Mouse (Mus musculus): ENCODE results near the gene Aak1.
"Not testable (repeated sequence)": the region's sequence is repeated elsewhere in the genome, so short reads cannot be mapped to it uniquely, and the experiment has no call there.

The Aak1 gene

GRCm38 (mm10) chr6:87008887-87009286 is 159.6 kb downstream of the Aak1 start, which contains the start of gene Nfu1:
Nfu1 (plus strand) TSS chr6:87009236.
- no peak for DNase-seq (ENCODE audit: low read depth in 1 of 2, low spot score in 2 of 2)

DNA sequence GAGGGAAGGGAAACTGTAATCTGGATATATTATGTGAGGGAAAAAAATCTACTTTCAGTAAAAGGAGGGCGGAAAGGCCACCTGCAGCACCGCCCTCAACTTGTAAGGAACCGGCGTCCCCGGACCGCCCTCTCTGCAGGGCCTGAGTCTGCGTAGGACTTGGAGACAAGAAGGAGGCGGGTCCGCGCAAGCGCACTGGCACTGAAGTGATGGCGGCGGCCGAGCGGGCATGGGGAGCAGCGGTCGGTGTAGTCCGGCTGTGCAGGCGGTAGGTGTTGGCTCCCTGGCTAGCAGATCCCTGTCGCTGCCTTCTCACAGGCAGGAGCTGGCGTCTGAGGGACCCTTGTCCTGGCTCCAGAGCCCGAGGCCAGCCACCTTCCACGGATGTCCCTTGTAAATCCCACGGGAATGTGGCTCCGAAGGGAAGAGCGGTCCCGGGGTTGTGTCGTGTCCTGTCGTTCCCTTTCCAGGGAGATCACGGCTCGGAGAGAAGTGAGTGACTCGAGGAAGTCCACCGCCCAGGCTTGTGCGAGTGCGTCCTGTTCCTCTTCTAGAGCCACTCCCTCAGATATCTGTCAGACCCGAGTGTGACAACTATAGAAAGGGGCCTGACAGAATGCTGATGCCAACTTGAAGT is 160.5 kb downstream of the Aak1 start:
- peak; percentile 80 to 84 for DNase-seq (ENCODE audit: low read depth in 1 of 2, low spot score in 2 of 2)

- peak; percentile 12 to 21 for DNase-seq (ENCODE audit: low read depth in 1 of 2, low spot score in 2 of 2)
Observed at GRCm38 (mm10) chr6:87016916-87017315, 167.6 kb downstream of the Aak1 start.

DNA sequence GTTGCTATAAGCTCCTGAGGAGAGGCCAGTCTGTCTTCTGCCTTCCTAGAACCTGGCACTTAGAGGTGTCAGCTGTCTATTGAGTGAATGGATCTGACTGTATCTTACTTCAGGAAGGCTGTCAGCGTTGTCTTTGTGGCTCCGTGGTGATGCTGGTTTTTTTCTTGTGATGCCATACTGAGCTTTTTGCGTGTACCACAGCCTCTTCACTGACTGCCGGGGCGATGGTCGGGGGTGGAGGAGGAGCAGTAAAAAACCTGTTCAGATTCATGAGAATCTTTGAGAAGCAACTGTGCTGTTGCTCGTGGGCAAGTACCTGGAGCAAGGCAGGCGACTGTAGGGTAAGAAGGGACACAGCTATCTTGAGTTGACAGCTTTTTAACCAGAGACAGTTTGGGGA is 169.6 kb downstream of the Aak1 start:
- no peak for DNase-seq (ENCODE audit: low read depth in 1 of 2, low spot score in 2 of 2)

DNA sequence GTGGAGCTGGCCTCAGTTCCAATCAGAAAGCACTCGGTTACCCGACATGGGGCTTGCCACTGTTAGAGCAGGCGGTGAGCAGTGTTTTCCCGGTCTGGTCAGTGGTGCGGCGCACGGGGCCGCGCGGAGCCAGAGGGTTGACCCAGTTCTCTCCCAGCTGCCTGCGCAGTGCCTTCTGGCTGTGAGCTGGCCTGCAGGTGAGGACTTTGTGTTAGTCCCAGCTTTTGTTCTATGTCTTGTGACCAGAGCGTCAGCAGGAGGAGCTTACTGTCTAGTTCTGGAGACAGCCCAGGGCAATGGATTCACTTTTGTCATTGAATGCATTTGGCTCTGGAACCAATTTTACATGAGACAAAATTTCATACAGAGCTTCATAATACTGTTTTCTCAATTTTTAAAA is 172.5 kb downstream of the Aak1 start:
- no peak for DNase-seq (ENCODE audit: low read depth in 1 of 2, low spot score in 2 of 2)

DNA sequence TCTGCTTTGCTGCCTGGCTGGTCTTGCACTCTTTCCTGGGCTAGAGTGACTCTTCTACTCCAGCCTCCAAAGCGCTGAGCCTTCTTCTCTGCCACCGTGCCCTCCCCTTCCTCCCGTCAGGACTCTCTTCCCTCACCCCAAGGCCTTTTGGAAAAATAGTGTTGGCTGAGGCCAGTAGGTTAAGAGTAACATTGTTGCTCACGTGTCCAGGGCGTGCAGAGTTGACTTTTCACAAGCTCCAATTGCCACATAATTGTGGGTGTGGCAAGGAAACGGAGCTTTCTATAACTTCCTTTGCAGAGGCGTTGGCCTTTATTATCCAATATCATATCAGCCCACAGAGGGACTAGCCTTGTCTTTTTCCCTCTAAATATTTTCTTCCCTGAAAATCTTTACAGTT is 177.7 kb downstream of the Aak1 start:
- peak; percentile 40 to 50 for DNase-seq (ENCODE audit: low read depth in 1 of 2, low spot score in 2 of 2)

DNA sequence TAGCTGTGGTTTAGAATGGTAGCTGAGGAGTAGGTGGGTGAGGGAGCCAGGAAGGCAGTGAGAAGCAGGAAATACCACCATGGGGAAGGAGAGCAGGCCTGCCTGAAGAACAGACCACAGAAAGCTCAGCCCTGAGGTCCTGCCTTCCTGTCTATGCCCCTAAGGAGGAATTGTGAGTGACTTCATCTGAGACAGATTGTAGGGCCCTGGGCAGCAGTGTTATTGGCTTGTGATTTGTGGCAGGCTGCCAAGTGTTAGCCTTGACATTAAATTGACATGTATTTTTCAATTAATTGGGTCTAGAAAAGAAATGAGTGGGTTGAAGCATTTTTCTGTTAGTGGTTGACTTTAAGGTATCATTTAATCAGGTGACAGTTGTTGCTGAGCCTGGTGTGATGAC is 179.6 kb downstream of the Aak1 start:
- no peak for DNase-seq (ENCODE audit: low read depth in 1 of 2, low spot score in 2 of 2)

DNA sequence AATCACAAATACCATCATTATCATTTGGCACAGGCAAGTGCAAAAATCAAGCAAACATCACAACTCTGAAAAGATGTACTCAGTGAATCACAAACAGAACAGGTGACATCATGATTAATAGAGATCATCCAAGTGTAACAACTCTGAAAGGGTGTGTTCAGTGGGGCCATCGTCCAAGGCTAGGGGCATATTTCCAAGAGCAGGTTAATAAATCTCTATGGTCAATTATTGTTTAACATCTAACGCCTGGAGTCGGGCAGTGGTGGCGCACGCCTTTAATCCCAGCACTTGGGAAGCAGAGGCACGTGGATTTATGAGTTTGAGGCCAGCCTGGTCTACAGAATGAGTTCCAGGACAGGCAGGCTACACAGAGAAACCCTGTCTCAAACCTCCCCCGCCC is 182.0 kb downstream of the Aak1 start:
- DNase-seq (ENCODE audit: low read depth in 1 of 2, low spot score in 2 of 2) = not testable (repeated sequence)

- DNase-seq (ENCODE audit: low read depth in 1 of 2, low spot score in 2 of 2) = no peak
Observed at GRCm38 (mm10) chr6:87032401-87032800, 183.1 kb downstream of the Aak1 start.

- no peak for DNase-seq (ENCODE audit: low read depth in 1 of 2, low spot score in 2 of 2)
Observed at GRCm38 (mm10) chr6:87034395-87034794, 185.1 kb downstream of the Aak1 start.

- no peak for DNase-seq (ENCODE audit: low read depth in 1 of 2, low spot score in 2 of 2)
Observed at GRCm38 (mm10) chr6:87037826-87038620, 188.7 kb downstream of the Aak1 start.

- DNase-seq (ENCODE audit: low read depth in 1 of 2, low spot score in 2 of 2) = no peak
Observed at GRCm38 (mm10) chr6:87039161-87039560, 189.8 kb downstream of the Aak1 start.

- no peak for DNase-seq (ENCODE audit: low read depth in 1 of 2, low spot score in 2 of 2)
Observed at GRCm38 (mm10) chr6:87040971-87041370, 191.7 kb downstream of the Aak1 start.

- no peak for DNase-seq (ENCODE audit: low read depth in 1 of 2, low spot score in 2 of 2)
Observed at GRCm38 (mm10) chr6:87041431-87041830, 192.1 kb downstream of the Aak1 start.

DNA sequence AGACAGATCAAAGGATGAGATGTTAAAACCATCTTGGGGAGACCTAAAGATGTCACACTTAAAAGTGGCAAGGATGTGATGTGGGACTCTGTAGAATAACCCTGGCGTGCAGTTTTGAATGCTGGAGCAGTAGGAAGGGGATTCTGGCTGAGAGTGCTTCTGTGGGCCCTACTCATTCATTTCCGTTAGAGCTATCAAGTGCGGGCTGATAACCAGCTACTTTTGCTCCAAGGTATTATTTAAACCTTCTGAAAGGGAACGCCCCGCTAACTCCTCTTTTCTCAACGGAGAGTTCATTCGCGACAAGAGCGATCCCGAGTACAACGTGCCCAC is 192.7 kb downstream of the Aak1 start:
- DNase-seq (ENCODE audit: low read depth in 1 of 2, low spot score in 2 of 2) = no peak

GRCm38 (mm10) chr6:87042337-87043130 is 193.2 kb downstream of the Aak1 start, which contains the start of gene Gfpt1:
Gfpt1 (plus strand) TSS chr6:87042846.
- DNase-seq (ENCODE audit: low read depth in 1 of 2, low spot score in 2 of 2) = peak; percentile 80 to 92

GRCm38 (mm10) chr6:87043131-87043516 is 193.8 kb downstream of the Aak1 start:
- no peak for DNase-seq (ENCODE audit: low read depth in 1 of 2, low spot score in 2 of 2)

DNA sequence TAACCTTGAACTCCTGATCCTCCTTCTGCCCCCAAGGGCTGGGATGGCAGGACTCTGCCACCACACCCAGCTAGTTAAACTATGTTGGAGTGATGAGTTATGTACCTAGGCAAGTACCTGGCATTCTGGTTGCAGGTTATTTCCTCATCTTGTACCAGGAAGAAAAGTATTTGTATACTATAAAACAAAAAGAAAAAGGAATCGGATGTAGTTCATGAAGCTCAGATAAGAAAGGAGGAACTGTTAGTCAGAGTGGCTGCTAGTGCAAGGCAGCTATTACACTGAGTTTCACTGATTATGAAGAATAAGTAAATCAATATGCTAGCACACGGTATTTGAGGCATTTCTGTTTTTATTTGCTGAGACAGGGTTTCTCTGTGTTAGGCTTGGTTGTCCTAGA is 195.6 kb downstream of the Aak1 start:
- no peak for DNase-seq (ENCODE audit: low read depth in 1 of 2, low spot score in 2 of 2)

- no peak for DNase-seq (ENCODE audit: low read depth in 1 of 2, low spot score in 2 of 2)
Observed at GRCm38 (mm10) chr6:87045507-87045906, 196.2 kb downstream of the Aak1 start.

- DNase-seq (ENCODE audit: low read depth in 1 of 2, low spot score in 2 of 2) = not testable (repeated sequence)
Observed at GRCm38 (mm10) chr6:87048712-87049111, 199.4 kb downstream of the Aak1 start.

DNA sequence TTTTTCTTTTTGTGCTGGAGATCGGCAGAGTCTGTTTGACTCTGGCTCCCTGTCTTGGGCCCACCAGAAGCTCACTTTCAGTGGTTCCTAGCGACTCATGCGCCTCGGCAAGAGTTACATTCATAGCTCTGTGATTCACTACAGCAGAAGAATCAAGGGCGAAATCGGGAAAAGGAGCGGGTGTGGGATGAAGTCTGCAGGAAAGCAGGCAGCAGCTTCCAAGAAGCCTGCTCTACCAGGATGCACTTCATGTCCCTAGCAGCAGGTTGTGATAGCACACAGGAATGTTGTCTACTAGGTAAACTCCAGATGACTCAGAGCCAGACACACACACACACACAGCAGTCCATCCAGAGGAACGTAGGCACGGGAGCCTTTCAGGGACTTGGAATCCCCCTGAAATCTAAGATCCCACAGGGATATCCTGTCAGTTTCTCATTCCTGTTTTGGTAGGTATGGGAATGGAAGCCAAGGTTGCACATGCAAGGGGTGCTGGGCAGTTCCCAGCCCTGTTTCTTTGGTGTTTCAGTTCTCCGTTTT is 202.6 kb downstream of the Aak1 start:
- no peak for DNase-seq (ENCODE audit: low read depth in 1 of 2, low spot score in 2 of 2)
